Mouse (Mus musculus): ENCODE results near the gene Tceanc2. TPM values are rescaled to one million over a fixed set of nuclear protein-coding genes. Genes with fewer than 3 reads are reported as not detected.
"Not testable (repeated sequence)": the region's sequence is repeated elsewhere in the genome, so short reads cannot be mapped to it uniquely, and the experiment has no call there.

The Tceanc2 gene
- total RNA-seq, 2 experiments from 2014 or later, result 13.9 to 16.1 TPM

- no peak for DNase-seq (ENCODE audit: extremely low spot score in 1 of 2, low spot score in 2 of 2)
- TF ChIP-seq CTCF (IDR thresholded peaks at IDR 0.05), result no peak
- H3K27ac ChIP-seq, result no peak overlapping the region
- H3K4me3 ChIP-seq, result no peak overlapping the region
- intact Hi-C loops (cut with DNase I), result no loop called here
Observed at GRCm38 (mm10) chr4:107124376-107124775, 54.5 kb downstream of the Tceanc2 start.

- Histone ChIP-seq H3K27ac (no peak overlapping the region), H3K4me3 (no peak overlapping the region)
- no peak for DNase-seq (ENCODE audit: extremely low spot score in 1 of 2, low spot score in 2 of 2)
- intact Hi-C loops (cut with DNase I), result no loop called here
- peak; percentile 33 for TF ChIP-seq CTCF (IDR thresholded peaks at IDR 0.05)
Observed at GRCm38 (mm10) chr4:107121165-107121943, 57.6 kb downstream of the Tceanc2 start.

GRCm38 (mm10) chr4:107120676-107121075 lies 58.2 kb downstream of the Tceanc2 start:
- Histone ChIP-seq H3K27ac (no peak overlapping the region), H3K4me3 (no peak overlapping the region)
- DNase-seq (ENCODE audit: extremely low spot score in 1 of 2, low spot score in 2 of 2), result no peak
- intact Hi-C loops (cut with DNase I), result no loop called here
- TF ChIP-seq CTCF (IDR thresholded peaks at IDR 0.05), result no peak

- H3K4me3 ChIP-seq, result no peak overlapping the region
- no peak overlapping the region for H3K27ac ChIP-seq
- intact Hi-C loops (cut with DNase I), result no loop called here
- DNase-seq (ENCODE audit: extremely low spot score in 1 of 2, low spot score in 2 of 2), result no peak
- no peak for TF ChIP-seq CTCF (IDR thresholded peaks at IDR 0.05)
Observed at GRCm38 (mm10) chr4:107119056-107119455, 59.9 kb downstream of the Tceanc2 start.

- Histone ChIP-seq H3K4me3 (no peak overlapping the region), H3K27ac (no peak overlapping the region)
- TF ChIP-seq CTCF (IDR thresholded peaks at IDR 0.05), result no peak
- DNase-seq (ENCODE audit: extremely low spot score in 1 of 2, low spot score in 2 of 2), result no peak
- intact Hi-C loops (cut with DNase I), result no loop called here
Observed at GRCm38 (mm10) chr4:107117741-107118385, 61.1 kb downstream of the Tceanc2 start.

GRCm38 (mm10) chr4:107114278-107114677 lies 64.6 kb downstream of the Tceanc2 start:
- intact Hi-C loops (cut with DNase I), result no loop called here
- H3K27ac ChIP-seq, result no peak overlapping the region
- H3K4me3 ChIP-seq, result no peak overlapping the region
- TF ChIP-seq CTCF (IDR thresholded peaks at IDR 0.05), result no peak
- DNase-seq (ENCODE audit: extremely low spot score in 1 of 2, low spot score in 2 of 2), result no peak

GRCm38 (mm10) chr4:107109181-107109580 lies 69.7 kb downstream of the Tceanc2 start:
- H3K4me3 ChIP-seq; H3K27ac ChIP-seq; intact Hi-C loops (cut with DNase I); DNase-seq (ENCODE audit: extremely low spot score in 1 of 2, low spot score in 2 of 2): not testable (repeated sequence)

- Histone ChIP-seq H3K4me3 (no peak overlapping the region), H3K27ac (no peak overlapping the region)
- no peak for TF ChIP-seq CTCF (IDR thresholded peaks at IDR 0.05)
- DNase-seq (ENCODE audit: extremely low spot score in 1 of 2, low spot score in 2 of 2), result peak; percentile 23 to 26
- intact Hi-C loops (cut with DNase I), result no loop called here
Observed at GRCm38 (mm10) chr4:107108291-107108731, 70.6 kb downstream of the Tceanc2 start.

- TF ChIP-seq CTCF (IDR thresholded peaks at IDR 0.05), result no peak
- Histone ChIP-seq H3K27ac (no peak overlapping the region), H3K4me3 (no peak overlapping the region)
- no peak for DNase-seq (ENCODE audit: extremely low spot score in 1 of 2, low spot score in 2 of 2)
- intact Hi-C loops (cut with DNase I), result no loop called here
Observed at GRCm38 (mm10) chr4:107106777-107107176, 72.1 kb downstream of the Tceanc2 start.

GRCm38 (mm10) chr4:107102220-107102619 lies 76.7 kb downstream of the Tceanc2 start:
- no peak for DNase-seq (ENCODE audit: extremely low spot score in 1 of 2, low spot score in 2 of 2)
- Histone ChIP-seq H3K27ac (no peak overlapping the region), H3K4me3 (no peak overlapping the region)
- intact Hi-C loops (cut with DNase I), result no loop called here
- no peak for TF ChIP-seq CTCF (IDR thresholded peaks at IDR 0.05)

GRCm38 (mm10) chr4:107098791-107099525 lies 80.0 kb downstream of the Tceanc2 start:
- no peak overlapping the region for H3K27ac ChIP-seq
- DNase-seq (ENCODE audit: extremely low spot score in 1 of 2, low spot score in 2 of 2), result no peak
- intact Hi-C loops (cut with DNase I), result no loop called here
- H3K4me3 ChIP-seq, result no peak overlapping the region
- TF ChIP-seq CTCF (IDR thresholded peaks at IDR 0.05), result no peak

- no peak overlapping the region for H3K27ac ChIP-seq
- DNase-seq (ENCODE audit: extremely low spot score in 1 of 2, low spot score in 2 of 2), result no peak
- TF ChIP-seq CTCF (IDR thresholded peaks at IDR 0.05), result no peak
- no peak overlapping the region for H3K4me3 ChIP-seq
- intact Hi-C loops (cut with DNase I), result no loop called here
Observed at GRCm38 (mm10) chr4:107098375-107098774, 80.5 kb downstream of the Tceanc2 start.
